In genomic region chr6:146344732-146345131, GRCm38 (mm10) we compare ENCODE assay signal across 8 mouse cellular contexts.
A peak's percentile ranks its signal among the peaks of the same experiment; 100 is the strongest.
DNase-seq lines count a peak whose midpoint lies in the region; ATAC-seq and TF ChIP-seq lines count a peak whose summit lies in the region.

No protein-coding gene starts in this region.

- 98% methylated on average over 3 of the region's 3 CpGs for WGBS in intestine, postnatal 0 days
- WGBS in intestine, embryonic 16.5 days: 95% methylated on average over 3 of the region's 3 CpGs
- WGBS in forebrain, embryonic 10.5 days: 94% methylated on average over 3 of the region's 3 CpGs
- 100% methylated on average over 3 of the region's 3 CpGs for WGBS in forebrain, embryonic 14.5 days

- H3K4me1 ChIP-seq in intestine, postnatal 0 days (replicated peaks; ENCODE audit: control insufficient read depth, insufficient read depth, low read length): no peaks in the 10 kb centered on the region
- no peaks in the 10 kb centered on the region for H3K4me1 ChIP-seq in intestine, embryonic 16.5 days (ENCODE audit: control insufficient read depth, insufficient read depth, low read length)
- H3K4me1 ChIP-seq in forebrain, embryonic 10.5 days: peaks cover 20% of the 10 kb centered on the region
- peaks cover 4% of the 10 kb centered on the region; the same call in 1 of the 2 replicates for H3K4me1 ChIP-seq in forebrain, embryonic 14.5 days (ENCODE audit: control insufficient read depth, insufficient read depth, low read length)

- TF ChIP-seq CTCF in intestine, postnatal 0 days (IDR thresholded peaks at IDR 0.05; ENCODE audit: low read depth): peak; percentile 69

- DNase-seq in A20 (ENCODE audit: low read depth, low spot score): peak; percentile 53
- peak; percentile 53 for DNase-seq in NIH3T3 (ENCODE audit: low read depth)
- peak; percentile 28 for DNase-seq in forelimb bud, embryonic 11.5 days (ENCODE audit: low read depth, low spot score)
- no peak for DNase-seq in forebrain, embryonic 10.5 days (ENCODE audit: extremely low spot score, low spot score)
- DNase-seq in forebrain, embryonic 14.5 days (ENCODE audit: low spot score): no peak

- no peaks in the 10 kb centered on the region for H3K9me3 ChIP-seq in intestine, postnatal 0 days (ENCODE audit: control insufficient read depth)
- no peaks in the 10 kb centered on the region for H3K9me3 ChIP-seq in intestine, embryonic 16.5 days (ENCODE audit: control insufficient read depth, low read length)
- no peaks in the 10 kb centered on the region for H3K9me3 ChIP-seq in forebrain, embryonic 10.5 days
- H3K9me3 ChIP-seq in forebrain, embryonic 14.5 days (replicated peaks; ENCODE audit: control insufficient read depth, low read length): no peaks in the 10 kb centered on the region

- no peak overlapping the region for H3K4me3 ChIP-seq in intestine, postnatal 0 days (ENCODE audit: low read depth, low read length)
- no peak overlapping the region for H3K4me3 ChIP-seq in intestine, embryonic 16.5 days (ENCODE audit: low read length)
- H3K4me3 ChIP-seq in forebrain, embryonic 10.5 days: no peak overlapping the region
- no peak overlapping the region for H3K4me3 ChIP-seq in forebrain, embryonic 14.5 days (ENCODE audit: low read depth, low read length)

- no peaks in the 10 kb centered on the region for H3K36me3 ChIP-seq in intestine, postnatal 0 days (ENCODE audit: control insufficient read depth, insufficient read depth)
- H3K36me3 ChIP-seq in intestine, embryonic 16.5 days (ENCODE audit: control insufficient read depth, insufficient read depth, low read length): no peaks in the 10 kb centered on the region
- no peaks in the 10 kb centered on the region for H3K36me3 ChIP-seq in forebrain, embryonic 10.5 days (replicated peaks)
- no peaks in the 10 kb centered on the region for H3K36me3 ChIP-seq in forebrain, embryonic 14.5 days (ENCODE audit: control insufficient read depth, insufficient read depth, low read length)

- H3K27ac ChIP-seq in intestine, postnatal 0 days (ENCODE audit: low read depth, low read length): no peak overlapping the region
- H3K27ac ChIP-seq in intestine, embryonic 16.5 days (ENCODE audit: low read length): no peak overlapping the region
- H3K27ac ChIP-seq in forebrain, embryonic 10.5 days: no peak overlapping the region
- H3K27ac ChIP-seq in forebrain, embryonic 14.5 days (ENCODE audit: low read depth, low read length): no peak overlapping the region

- H3K9ac ChIP-seq in intestine, postnatal 0 days (ENCODE audit: low read depth, low read length): no peak overlapping the region
- no peak overlapping the region for H3K9ac ChIP-seq in intestine, embryonic 16.5 days (ENCODE audit: low read depth, low read length)
- no peak overlapping the region for H3K9ac ChIP-seq in forebrain, embryonic 14.5 days (ENCODE audit: low read length)

- no peak for ATAC-seq in intestine, postnatal 0 days
- no peak for ATAC-seq in intestine, embryonic 16.5 days
- ATAC-seq in neutrophil, adult 5-6 weeks (ENCODE audit: extremely low read depth, insufficient number of reproducible peaks, low FRiP score, poor library complexity, severe bottlenecking): peak; percentile 26; the same call in 1 of the 2 replicates
- no peak for ATAC-seq in forebrain, embryonic 14.5 days

- no peak overlapping the region for H3K4me2 ChIP-seq in intestine, postnatal 0 days (replicated peaks; ENCODE audit: low read depth)
- no peak overlapping the region for H3K4me2 ChIP-seq in intestine, embryonic 16.5 days (ENCODE audit: low read depth, low read length)
- H3K4me2 ChIP-seq in forebrain, embryonic 14.5 days (ENCODE audit: low read length): no peak overlapping the region

- no peaks in the 10 kb centered on the region for H3K27me3 ChIP-seq in intestine, postnatal 0 days (replicated peaks; ENCODE audit: control insufficient read depth, insufficient read depth, low read length)
- H3K27me3 ChIP-seq in intestine, embryonic 16.5 days (replicated peaks; ENCODE audit: control insufficient read depth, insufficient read depth, low read length): no peaks in the 10 kb centered on the region
- H3K27me3 ChIP-seq in forebrain, embryonic 10.5 days (ENCODE audit: poor library complexity, severe bottlenecking): no peaks in the 10 kb centered on the region
- no peaks in the 10 kb centered on the region for H3K27me3 ChIP-seq in forebrain, embryonic 14.5 days (replicated peaks; ENCODE audit: control insufficient read depth, insufficient read depth, low read length)

Comparison
In these comparisons a context has a peak if more than half of its experiments do, and no peak if none do; other contexts are left out.
1. DNase-seq: peak in A20 (single experiment), NIH3T3 (single experiment) and forelimb bud, embryonic 11.5 days (single experiment); none in forebrain, embryonic 10.5 days (single experiment) and forebrain, embryonic 14.5 days (single experiment).